Mouse (Mus musculus): ENCODE results near the gene Selenon.

GRCm38 (mm10) chr4:134532928-134533327 is 19.0 kb downstream of the Selenon start:
- TF ChIP-seq USF1 (IDR thresholded peaks at IDR 0.05; ENCODE audit: low read depth): no peak
- TF ChIP-seq CTCF (IDR thresholded peaks at IDR 0.05; ENCODE audit: control insufficient read depth, insufficient read depth, insufficient read length): no peak
- TF ChIP-seq MYOG (IDR thresholded peaks at IDR 0.05; ENCODE audit: control insufficient read depth, extremely low read depth, insufficient read length): no peak

All from C2C12 (cell line).